Mouse (Mus musculus): ENCODE measurements at regions not wholly inside any gene's neighbourhood (a gene's known extent, or its start where the extent isn't known, plus 50 kb on each side); places are given as distances from the start of the nearest gene placed in this dataset.

DNA sequence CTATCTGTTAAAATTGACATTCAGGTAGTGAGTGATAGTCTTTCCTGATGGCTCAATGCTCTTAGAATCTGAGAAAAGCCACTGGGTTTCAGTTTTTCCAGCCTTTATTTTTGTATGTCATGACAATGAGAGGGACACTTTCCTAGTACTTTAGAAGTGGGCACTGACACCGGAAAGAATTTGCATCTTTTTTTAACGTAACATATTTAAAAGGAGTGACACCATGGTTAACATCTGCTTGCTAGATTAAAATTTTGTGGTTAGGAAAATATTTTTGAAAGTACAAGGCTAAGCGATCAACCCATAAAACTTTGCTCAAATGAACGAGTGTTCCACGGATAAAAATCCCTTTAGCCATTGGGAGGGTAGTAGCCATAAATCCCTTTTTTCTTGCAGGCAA is 174.7 kb downstream of the 1700129C05Rik start:
- in situ Hi-C loops (cut with MboI, MseI), result no loop called here

DNA sequence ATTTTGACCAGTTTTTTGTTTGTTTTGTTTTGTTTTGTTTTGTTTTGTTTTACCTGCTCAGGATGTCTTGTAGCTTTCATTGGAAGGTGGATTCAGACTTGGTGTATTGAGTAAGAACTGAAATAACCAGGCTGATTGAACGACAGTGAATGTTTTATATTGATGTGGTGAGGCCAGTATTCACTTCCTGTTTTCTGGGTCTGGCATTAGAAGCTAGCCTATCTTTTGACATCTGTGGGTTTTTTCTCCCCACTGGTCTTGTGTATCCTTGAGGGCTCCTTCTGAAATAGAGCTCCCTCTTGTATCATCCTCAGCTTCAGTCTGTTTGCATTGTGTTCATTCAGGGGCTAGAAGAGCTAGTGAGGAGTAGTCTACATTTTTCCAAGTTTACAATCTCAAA is 175.5 kb downstream of the 1700129C05Rik start:
- in situ Hi-C loops (cut with MboI, MseI), result no loop called here

DNA sequence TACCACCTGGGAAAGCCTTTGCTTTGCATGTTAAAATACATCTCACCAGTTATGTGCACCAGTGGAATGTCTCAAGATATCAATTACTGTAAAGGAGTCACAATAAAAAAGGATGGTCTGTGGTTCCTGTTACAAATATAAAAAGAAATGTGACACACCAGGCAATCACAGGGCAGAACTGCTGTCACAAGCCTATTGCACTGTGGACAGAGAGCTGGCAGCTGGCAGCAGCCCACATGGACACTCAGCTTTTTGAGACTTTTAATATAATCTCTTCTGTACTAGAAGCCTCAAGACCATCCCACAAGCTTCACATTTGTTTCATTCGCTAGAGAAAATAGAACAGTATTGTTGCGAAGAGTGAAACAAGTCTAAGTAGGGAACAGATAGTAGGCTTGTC is 197.7 kb downstream of the 1700129C05Rik start:
- in situ Hi-C loops (cut with MboI, MseI), result no loop called here

DNA sequence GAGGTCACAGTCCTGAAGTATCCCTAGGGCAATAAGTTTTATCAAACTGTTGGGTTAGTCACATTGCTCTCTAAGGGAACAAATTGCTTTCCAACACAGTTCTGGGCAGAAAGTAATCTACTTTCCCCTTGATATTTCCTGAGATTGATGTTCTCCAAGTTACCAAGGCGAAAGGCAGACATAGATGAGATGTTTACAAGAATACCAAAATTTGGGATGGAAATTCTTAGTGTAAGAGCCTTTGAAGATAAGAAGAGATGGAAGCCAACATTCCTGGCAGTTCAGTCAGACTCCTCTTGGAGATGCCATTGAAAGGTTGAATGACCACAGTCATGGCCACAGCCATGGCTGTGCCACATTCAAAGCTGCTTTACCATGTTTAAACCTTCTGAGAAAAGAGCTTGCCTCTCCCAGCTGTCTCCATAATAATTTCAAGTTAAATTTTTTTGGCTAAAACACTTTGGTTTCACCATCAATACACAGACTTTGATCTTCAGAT is 199.4 kb downstream of the 1700129C05Rik start:
- in situ Hi-C loops (cut with MboI, MseI), result no loop called here

- in situ Hi-C loops (cut with MboI, MseI), result no loop called here
Measured at GRCm38 (mm10) chr14:58939086-58939485, 203.6 kb downstream of the 1700129C05Rik start.

- in situ Hi-C loops (cut with MboI, MseI), result no loop called here
Measured at GRCm38 (mm10) chr14:58938601-58938970, 204.1 kb downstream of the 1700129C05Rik start.

GRCm38 (mm10) chr14:58937791-58938600 is 204.7 kb downstream of the 1700129C05Rik start:
- in situ Hi-C loops (cut with MboI, MseI), result no loop called here

DNA sequence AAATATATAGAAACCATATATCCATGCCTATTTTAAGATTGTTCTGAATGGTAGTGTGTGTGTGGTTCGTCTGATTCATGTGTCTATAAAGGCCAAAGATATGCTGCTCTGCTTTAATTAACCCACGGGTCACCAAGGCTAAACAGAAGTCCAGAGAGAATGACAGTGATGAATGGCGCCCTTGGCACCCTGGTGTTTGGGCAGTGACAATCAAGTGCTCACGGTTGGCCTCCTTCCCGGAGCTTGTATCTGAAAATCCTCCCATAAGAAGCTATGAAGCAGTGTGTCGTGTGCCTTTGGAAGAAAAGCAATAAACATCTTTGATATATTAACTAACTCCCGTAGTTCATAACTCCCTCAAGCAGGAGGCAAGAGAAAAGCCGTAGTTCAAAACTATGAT is 205.4 kb downstream of the 1700129C05Rik start:
- in situ Hi-C loops (cut with MboI, MseI), result no loop called here

DNA sequence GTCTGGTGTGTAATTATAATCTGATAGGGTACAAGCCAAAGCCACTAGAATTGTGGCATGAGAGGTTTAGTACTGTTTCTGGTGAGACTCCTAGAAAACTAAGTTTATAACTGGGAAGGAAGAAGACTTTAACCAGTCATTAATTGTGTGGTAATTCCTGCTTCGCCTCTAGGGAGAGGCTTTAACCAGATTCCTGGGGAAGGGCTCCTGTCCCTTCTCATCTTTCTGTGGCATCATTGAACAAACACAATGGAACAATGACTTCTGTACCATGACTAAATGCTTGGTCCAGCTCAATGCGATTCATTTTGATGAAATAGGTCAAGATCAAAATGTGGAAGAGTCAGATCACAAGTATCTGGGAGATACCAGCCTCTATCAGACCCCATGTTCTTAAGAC is 206.6 kb downstream of the 1700129C05Rik start:
- in situ Hi-C loops (cut with MboI, MseI), result no loop called here

- in situ Hi-C loops (cut with MboI, MseI), result no loop called here
Measured at GRCm38 (mm10) chr14:58917853-58918252, 224.8 kb downstream of the 1700129C05Rik start.

DNA sequence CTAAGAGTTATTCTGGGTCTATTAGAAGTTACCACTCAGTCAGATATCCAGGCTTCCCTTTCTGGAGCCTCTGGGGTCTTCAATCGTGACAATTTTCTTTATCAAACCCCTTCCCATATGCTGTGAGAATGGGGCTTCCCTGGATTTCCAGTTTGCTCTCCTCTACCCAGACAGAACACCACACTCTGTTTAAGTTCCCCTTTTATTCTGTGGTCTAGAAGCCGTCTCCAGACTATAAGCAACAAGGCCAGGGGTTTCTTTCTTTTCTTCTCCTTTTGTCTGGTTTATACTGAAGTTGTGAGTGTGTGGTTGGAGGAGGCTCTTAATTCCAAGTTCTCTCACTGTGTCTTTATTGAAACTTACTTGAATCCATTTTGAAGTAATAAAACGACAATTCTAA is 225.5 kb downstream of the 1700129C05Rik start:
- in situ Hi-C loops (cut with MboI, MseI), result no loop called here

- in situ Hi-C loops (cut with MboI, MseI), result no loop called here
Measured at GRCm38 (mm10) chr14:58914937-58915336, 227.8 kb downstream of the 1700129C05Rik start.

GRCm38 (mm10) chr14:58910846-58911245 is 231.8 kb downstream of the 1700129C05Rik start:
- in situ Hi-C loops (cut with MboI, MseI), result no loop called here

- in situ Hi-C loops (cut with MboI, MseI), result no loop called here
Measured at GRCm38 (mm10) chr14:58907932-58908331, 234.8 kb downstream of the 1700129C05Rik start.

- in situ Hi-C loops (cut with MboI, MseI), result no loop called here
Measured at GRCm38 (mm10) chr14:58907359-58907758, 235.3 kb downstream of the 1700129C05Rik start.

DNA sequence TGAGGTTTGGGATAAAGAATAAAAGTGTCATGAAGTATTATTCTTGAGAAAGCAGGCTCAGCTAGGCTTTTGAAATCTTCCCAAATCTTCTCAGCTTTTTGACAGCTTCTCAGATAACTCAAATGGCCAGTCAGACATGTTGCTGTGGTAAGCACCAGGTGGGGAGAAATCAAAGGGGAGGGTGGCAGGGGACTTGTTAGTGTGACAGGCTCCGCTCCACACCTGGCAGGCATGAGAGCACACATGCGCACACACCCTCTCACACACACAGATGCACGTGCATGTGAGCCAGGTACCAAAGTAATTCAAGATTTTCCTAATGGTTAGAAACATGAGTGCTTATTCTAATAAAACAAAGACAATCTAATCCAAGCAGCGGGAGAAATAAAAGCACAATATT is 236.1 kb downstream of the 1700129C05Rik start:
- in situ Hi-C loops (cut with MboI, MseI), result no loop called here

- in situ Hi-C loops (cut with MboI, MseI), result no loop called here
Measured at GRCm38 (mm10) chr14:58868176-58868949, 274.3 kb downstream of the 1700129C05Rik start.

- in situ Hi-C loops (cut with MboI, MseI), result no loop called here
Measured at GRCm38 (mm10) chr14:58867396-58868107, 275.1 kb downstream of the 1700129C05Rik start.

DNA sequence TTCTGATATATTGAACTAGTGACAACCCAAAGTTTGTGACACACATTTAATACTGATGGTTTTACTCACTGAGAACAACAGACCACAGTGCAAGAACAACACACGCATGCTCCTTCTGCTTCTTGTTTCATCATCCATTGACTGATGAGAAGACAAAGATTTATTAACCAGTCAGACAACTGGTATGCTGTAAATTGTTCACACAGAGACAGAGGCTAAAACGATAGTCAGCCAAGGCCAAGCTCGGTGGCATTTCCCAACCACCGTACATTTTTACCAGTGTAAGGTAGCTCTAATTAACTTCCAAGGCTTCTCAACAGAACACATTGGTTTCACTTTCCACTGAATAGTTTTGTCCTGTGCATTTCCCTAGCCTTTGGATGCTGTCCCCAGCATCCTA is 287.8 kb downstream of the 1700129C05Rik start:
- in situ Hi-C loops (cut with MboI, MseI), result no loop called here

DNA sequence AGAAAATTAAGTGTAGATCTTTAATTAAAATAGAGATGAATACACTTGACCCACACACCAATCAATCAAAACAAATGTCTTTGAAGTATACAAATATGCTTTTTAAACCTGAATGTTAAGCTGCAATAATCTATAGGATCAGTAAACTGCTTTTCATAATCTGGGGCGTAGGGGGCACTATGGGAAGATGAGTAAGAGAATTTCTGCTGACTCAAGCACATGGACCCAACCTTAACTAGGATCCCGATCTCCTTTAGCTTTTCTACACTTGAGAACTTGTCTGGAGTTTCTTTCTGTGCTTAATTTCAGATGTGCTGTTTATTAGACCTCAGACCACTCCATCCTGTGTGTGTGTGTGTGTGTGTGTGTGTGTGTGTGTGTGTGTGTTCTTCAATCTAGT is 298.1 kb downstream of the 1700129C05Rik start:
- in situ Hi-C loops (cut with MboI, MseI), result no loop called here

GRCm38 (mm10) chr14:58842196-58842886 is 300.4 kb downstream of the 1700129C05Rik start:
- in situ Hi-C loops (cut with MboI, MseI), result no loop called here

Data from T-helper 17 cell (primary cell).